Mouse (Mus musculus) hindbrain, embryonic 12.5 days (tissue): ENCODE results near the gene Tbx6. TPM values are rescaled to one million over a fixed set of nuclear protein-coding genes. Genes with fewer than 3 reads are reported as not detected.

Source experiments
- ATAC-seq: fragments of 200-750 bp; cut with Nextera tagmentation; 2 replicates; pipeline ENCODE4 v1.8.0; 2017; ENCODE audit warnings: moderate TSS enrichment; ENCODE audit not compliant: low FRiP score
- H3K27ac ChIP-seq: fragments of 300-500 bp; sonication (generic); 2 replicates; pipeline ENCODE4 v1.5.1; 2016; ENCODE audit warnings: mild to moderate bottlenecking
- H3K27me3 ChIP-seq: fragments of 300-500 bp; sonication (generic); 2 replicates; pipeline ENCODE4 v1.6.1; 2016; ENCODE audit warnings: mild to moderate bottlenecking
- H3K36me3 ChIP-seq: fragments of 300-500 bp; sonication (generic); 2 replicates; pipeline ENCODE4 v1.6.1; 2016; ENCODE audit warnings: mild to moderate bottlenecking
- H3K4me1 ChIP-seq: fragments of 300-500 bp; sonication (generic); 2 replicates; pipeline ENCODE4 v1.6.1; 2016
- H3K4me2 ChIP-seq: fragments of 300-500 bp; sonication (generic); replicated peaks from 2 replicates; pipeline ENCODE4 v1.6.1; 2016; ENCODE audit warnings: mild to moderate bottlenecking
- H3K4me3 ChIP-seq: fragments of 300-500 bp; sonication (generic); 2 replicates; pipeline ENCODE4 v1.5.1; 2016; ENCODE audit warnings: mild to moderate bottlenecking
- H3K9ac ChIP-seq: fragments of 300-500 bp; sonication (generic); 2 replicates; pipeline ENCODE4 v1.6.1; 2016; ENCODE audit warnings: mild to moderate bottlenecking, moderate library complexity
- H3K9me3 ChIP-seq: fragments of 300-500 bp; sonication (generic); replicated peaks from 2 replicates; pipeline ENCODE4 v1.6.1; 2016; ENCODE audit warnings: mild to moderate bottlenecking
- WGBS: fragments of 180-500 bp; shearing (Covaris S2); methylation state at CpG from one replicate; pipeline ENCODE4 v1.1.7; 2016; 5-methylcytosine and 5-hydroxymethylcytosine counted together
- polyA plus RNA-seq: library from polyadenylated mRNA; unstranded; fragments of >200 nt; fragmentation: Nextera tagmentation; extraction: Ambion mirVana; gene quantifications from 2 replicates; pipeline ENCODE4 v1.2.1, GENCODE M21; 2016

Gene Tbx6
- polyA plus RNA-seq, 1 experiment from 2014 or later = 1.1 TPM

DNA sequence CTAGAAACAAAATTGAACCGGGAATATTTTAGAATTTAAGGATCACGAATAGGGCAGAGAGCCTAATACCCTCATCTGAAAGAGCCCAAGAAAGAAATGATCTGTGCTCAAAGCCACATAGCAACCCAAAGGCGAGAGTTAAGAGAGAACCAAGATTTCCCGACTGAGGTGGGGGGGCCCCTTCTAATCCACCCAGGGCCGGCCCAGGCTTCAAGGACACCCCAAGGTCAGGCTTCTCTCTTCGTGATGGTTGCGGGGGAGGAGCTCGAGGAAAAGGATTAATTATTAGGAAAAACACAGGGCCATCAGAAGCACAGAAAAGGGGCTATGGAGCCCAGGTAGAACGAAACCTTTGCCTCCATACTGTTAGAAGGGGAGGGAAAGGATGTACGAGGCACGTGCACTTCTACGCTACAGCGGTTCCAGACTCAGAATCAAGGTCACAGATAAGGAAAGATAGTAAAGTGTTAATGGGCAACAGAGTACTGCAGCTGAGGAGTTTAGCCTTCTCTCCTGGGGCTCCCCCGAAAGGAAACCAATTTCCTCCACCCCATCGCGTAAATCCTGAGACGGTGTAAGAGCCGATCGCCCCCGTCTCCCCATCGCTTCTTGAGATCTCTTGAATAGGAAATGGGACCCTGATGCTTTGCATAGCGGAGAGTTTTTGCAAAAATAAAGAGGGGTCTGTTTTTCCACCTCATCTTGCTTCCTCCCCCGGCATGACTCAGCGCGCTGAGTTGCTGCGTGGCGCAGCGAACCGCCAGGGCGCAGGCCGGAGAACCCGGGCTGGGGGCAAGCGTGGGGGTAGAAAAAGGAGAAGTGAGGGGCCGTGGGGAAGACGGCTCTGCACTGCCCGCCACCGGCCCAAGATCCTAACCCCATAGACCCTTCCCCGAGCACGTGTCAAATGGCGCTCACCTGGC lies 17.1 kb downstream of the Tbx6 start:
- H3K4me1 ChIP-seq = peaks cover 41% of the 10 kb centered on the region
- no peaks in the 10 kb centered on the region for H3K27me3 ChIP-seq
- peak overlapping the region; percentile 82 for H3K4me2 ChIP-seq
- no peaks in the 10 kb centered on the region for H3K9me3 ChIP-seq
- H3K36me3 ChIP-seq = peaks cover 33% of the 10 kb centered on the region
- peak overlapping the region; percentile 92 for H3K9ac ChIP-seq
- peak overlapping the region; percentile 87 for H3K4me3 ChIP-seq
- H3K27ac ChIP-seq = peak overlapping the region; percentile 96
- ATAC-seq = 0 out of 2 replicates have a peak, but pooled peaks have one; percentile 1
- under 1% methylated on average over 40 of the region's 40 CpGs for WGBS

DNA sequence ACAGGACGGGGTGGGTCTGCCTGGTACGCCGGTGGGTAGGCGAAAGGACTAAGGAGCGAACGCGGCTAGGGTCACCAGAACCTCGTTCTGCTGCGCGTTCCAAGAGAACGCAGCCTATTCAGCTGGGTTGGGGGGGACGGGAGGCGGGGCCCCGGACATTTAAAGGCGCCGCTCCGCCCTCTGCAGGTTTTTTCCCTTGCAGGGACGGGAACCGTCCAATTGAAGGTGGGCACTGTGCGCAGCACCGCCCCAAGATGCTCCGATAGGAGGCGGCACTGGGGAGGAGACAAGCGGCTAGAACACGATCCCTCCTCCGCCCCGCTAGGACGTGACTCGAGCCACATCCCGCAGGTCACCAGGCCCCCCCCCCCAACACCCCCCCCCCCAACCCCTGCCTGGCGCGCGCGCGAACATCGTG lies 17.8 kb downstream of the Tbx6 start:
- peak overlapping the region; percentile 87 for H3K4me3 ChIP-seq
- no peaks in the 10 kb centered on the region for H3K9me3 ChIP-seq
- peak overlapping the region; percentile 96 for H3K27ac ChIP-seq
- WGBS = under 1% methylated on average over 30 of the region's 36 CpGs
- H3K4me2 ChIP-seq = peak overlapping the region; percentile 82
- peak overlapping the region; percentile 92 for H3K9ac ChIP-seq
- H3K4me1 ChIP-seq = peaks cover 41% of the 10 kb centered on the region
- peaks cover 36% of the 10 kb centered on the region for H3K36me3 ChIP-seq
- no peaks in the 10 kb centered on the region for H3K27me3 ChIP-seq
- peak; percentile 96 for ATAC-seq

DNA sequence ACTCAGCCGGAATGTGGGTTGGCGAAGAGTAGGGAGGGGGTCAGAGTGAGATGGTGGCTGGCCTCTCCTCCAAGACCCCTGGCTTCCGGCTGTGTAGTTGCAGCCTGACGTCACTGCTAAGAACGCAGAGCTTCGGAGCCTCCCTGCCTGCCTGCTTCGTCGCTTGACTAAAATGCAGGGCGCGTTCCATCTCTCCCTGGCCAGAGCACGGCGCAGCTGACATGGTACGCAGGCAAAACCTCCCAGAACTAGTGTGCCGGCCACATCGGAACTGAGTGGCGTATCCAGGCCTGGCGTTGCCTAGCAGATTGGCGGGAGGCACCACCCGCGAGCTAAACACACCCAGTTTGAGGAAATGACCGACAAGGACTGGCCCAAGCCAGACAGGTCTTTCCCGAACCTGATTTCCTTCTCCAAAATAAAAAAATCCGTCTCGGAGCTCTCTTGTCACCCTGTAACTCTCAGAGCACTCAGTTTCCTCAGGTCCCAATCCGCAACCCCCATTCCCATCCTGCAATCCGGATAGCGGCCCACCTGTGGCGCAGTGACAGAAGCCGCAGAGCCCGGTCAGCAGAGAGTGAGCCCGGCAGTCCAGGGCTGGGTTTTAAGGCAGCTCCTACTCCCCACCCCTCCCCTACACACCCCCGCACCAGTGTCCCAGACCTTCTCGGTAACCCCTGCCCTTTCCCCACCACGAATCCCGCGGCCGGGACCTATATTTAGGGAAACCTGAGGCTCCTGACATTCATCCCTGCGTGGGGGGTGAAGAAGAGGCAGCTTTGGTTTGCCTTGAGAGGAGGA lies 18.4 kb downstream of the Tbx6 start:
- Histone ChIP-seq H3K4me3 (peak overlapping the region; percentile 87), H3K27me3 (no peaks in the 10 kb centered on the region), H3K9ac (peak overlapping the region; percentile 92), H3K9me3 (no peaks in the 10 kb centered on the region), H3K4me2 (peak overlapping the region; percentile 82), H3K36me3 (peaks cover 36% of the 10 kb centered on the region), H3K4me1 (peaks cover 41% of the 10 kb centered on the region), H3K27ac (peak overlapping the region; percentile 96)
- 2% methylated on average over 36 of the region's 38 CpGs for WGBS
- ATAC-seq = peak; percentile 93

DNA sequence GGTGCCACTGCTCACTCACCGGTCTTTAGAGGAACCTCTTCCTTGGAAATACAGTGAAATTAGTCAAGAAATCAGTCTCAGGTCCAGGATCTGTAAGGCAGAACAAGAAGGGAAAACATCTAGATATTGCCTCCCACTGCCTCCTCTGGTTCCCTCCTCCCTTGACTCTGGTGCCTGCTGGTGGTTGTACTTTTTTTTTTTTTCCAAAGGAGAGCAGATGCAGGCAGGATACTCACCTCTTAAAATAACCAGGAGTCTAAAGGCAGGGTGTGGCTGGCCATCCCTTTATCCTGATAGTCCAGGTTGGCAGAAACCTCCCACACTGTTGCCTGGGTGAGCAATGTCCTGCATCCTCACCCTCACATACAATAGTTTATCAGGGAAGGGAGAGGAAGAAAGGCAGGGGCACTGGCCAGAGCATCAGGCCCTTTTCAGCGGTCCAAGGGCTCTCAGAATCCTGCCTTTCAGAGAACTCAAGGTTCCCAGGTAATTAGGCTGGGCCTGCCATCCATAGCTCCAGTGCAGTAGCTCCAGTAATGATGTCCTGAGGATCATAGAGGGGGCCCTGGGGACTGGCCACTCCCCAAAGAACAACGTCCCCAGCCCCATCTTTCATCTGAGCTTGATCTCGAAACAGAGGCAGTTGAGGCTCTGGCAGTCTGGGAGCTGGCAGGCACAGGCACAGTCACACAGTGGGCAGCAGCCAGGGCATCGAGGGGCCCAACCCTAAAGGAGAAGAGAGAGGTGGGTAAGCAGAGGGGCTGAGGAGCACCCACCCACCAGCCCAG lies 19.2 kb downstream of the Tbx6 start:
- H3K27me3 ChIP-seq = no peaks in the 10 kb centered on the region
- peak overlapping the region; percentile 82 for H3K4me2 ChIP-seq
- no peak for ATAC-seq
- H3K36me3 ChIP-seq = peaks cover 28% of the 10 kb centered on the region
- 59% methylated on average over 5 of the region's 5 CpGs for WGBS
- peak overlapping the region; percentile 87 for H3K4me3 ChIP-seq
- peaks cover 41% of the 10 kb centered on the region for H3K4me1 ChIP-seq
- H3K9ac ChIP-seq = peak overlapping the region; percentile 92
- peak overlapping the region; percentile 96 for H3K27ac ChIP-seq
- H3K9me3 ChIP-seq = no peaks in the 10 kb centered on the region

DNA sequence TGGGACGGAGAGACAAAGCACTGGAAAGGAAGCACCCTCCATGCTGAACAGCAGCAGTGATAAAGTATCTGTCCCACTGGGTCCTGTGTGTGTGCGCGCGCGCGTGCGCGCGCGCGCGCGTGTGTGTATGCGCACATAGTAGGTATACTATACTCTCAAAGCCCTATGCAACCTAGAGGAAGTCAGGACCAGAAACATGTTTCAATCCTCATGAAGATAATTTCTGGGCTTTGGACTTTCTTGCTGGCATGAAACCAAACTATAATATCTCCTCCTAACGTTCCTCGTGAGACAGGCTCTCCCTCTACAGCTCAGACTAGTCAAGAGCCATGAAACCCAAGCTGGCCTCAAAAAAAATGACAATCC lies 19.8 kb downstream of the Tbx6 start:
- 95% methylated on average over 16 of the region's 16 CpGs for WGBS
- no peak overlapping the region for H3K4me2 ChIP-seq
- H3K27ac ChIP-seq = no peak overlapping the region
- no peak for ATAC-seq
- no peak overlapping the region for H3K9ac ChIP-seq
- no peak overlapping the region for H3K4me3 ChIP-seq
- H3K9me3 ChIP-seq = no peaks in the 10 kb centered on the region
- H3K27me3 ChIP-seq = no peaks in the 10 kb centered on the region
- H3K4me1 ChIP-seq = peaks cover 35% of the 10 kb centered on the region
- H3K36me3 ChIP-seq = peaks cover 23% of the 10 kb centered on the region

DNA sequence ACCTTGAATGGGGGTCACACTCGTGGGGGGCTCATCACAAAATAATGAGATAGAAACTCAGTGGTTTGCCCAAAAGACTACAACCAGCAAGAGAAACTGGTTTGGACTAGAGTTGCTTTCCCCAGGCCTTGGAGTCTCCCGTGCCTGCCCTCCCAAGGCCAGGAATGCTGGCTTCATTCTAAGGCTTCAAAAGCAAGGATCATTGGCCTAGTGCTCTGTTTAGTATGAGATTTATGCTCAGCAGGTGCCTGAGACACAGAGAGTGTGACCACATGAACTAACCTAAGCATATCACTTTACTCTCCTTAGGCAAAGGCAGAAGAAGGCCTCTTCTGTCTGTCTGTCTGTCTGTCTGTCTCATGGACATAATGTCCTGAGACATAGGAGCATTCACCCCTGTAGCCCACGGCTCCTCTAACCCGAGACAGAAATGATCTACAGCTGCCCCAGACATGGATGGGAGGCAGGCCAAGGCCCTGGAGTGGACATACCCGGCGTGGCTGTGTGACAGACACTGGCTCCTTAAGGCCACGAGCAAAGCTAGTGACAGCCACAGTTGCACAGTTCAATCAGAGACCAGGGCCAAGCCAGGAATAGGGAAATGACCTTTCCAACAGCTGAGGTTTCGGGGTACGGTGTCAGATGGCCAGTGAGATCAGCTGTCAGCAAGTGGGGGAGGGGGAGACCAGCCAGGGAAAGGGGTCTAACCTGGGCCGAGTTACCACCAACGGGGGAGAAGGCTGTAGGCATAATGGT lies 21.0 kb downstream of the Tbx6 start:
- peaks cover 23% of the 10 kb centered on the region for H3K4me1 ChIP-seq
- H3K27ac ChIP-seq = no peak overlapping the region
- H3K4me3 ChIP-seq = no peak overlapping the region
- ATAC-seq = no peak
- H3K9ac ChIP-seq = no peak overlapping the region
- H3K9me3 ChIP-seq = no peaks in the 10 kb centered on the region
- H3K27me3 ChIP-seq = no peaks in the 10 kb centered on the region
- H3K36me3 ChIP-seq = peaks cover 12% of the 10 kb centered on the region
- no peak overlapping the region for H3K4me2 ChIP-seq
- 87% methylated on average over 11 of the region's 11 CpGs for WGBS

DNA sequence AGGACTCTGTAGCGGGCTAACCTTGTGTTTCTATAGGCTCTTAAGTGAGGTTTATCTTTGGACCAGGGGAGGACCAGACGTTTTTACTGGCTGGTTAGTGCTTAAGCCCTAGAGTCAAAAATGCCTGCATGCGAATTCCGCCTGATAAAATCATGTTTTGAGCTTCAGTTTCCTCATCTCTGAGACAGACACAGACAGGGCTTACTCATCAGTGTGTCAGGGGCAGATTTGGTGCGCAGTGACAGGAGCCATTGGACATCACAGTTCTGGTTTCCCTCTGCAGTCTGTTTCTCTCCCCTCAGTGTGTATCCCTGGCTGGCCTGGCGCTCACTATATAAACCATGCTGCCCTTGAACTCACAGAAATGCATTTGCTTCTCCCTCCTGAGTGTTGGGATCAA lies 21.9 kb downstream of the Tbx6 start:
- H3K4me3 ChIP-seq = no peak overlapping the region
- peaks cover 10% of the 10 kb centered on the region; the same call in 1 of the 2 replicates for H3K36me3 ChIP-seq
- peaks cover 22% of the 10 kb centered on the region for H3K4me1 ChIP-seq
- H3K9ac ChIP-seq = no peak overlapping the region
- H3K9me3 ChIP-seq = no peaks in the 10 kb centered on the region
- no peak overlapping the region for H3K27ac ChIP-seq
- no peak overlapping the region for H3K4me2 ChIP-seq
- H3K27me3 ChIP-seq = no peaks in the 10 kb centered on the region
- ATAC-seq = no peak
- 91% methylated on average over 6 of the region's 6 CpGs for whole genome bisulfite sequencing

DNA sequence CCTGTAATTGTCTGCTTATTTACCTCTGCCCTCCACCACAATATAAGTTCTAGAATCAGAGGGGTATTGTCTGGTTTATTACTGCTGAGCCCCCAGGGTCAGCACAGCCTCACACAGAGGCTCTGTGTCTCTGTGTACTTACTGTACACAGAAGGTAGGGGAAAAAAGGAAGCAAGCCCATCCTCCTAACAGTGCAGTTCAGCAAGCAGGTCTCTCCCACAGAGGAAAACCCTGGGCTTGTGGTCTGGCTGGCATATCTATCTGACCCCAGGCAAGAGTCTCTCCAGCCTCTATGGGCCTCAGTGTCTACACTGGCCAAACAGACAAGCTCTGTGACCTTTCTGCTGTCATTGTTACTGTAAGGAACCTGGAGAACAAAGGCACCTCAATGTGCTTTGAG lies 22.5 kb downstream of the Tbx6 start:
- H3K36me3 ChIP-seq = peaks cover 10% of the 10 kb centered on the region; the same call in 1 of the 2 replicates
- no peaks in the 10 kb centered on the region for H3K9me3 ChIP-seq
- H3K4me2 ChIP-seq = no peak overlapping the region
- H3K9ac ChIP-seq = no peak overlapping the region
- peaks cover 25% of the 10 kb centered on the region for H3K4me1 ChIP-seq
- H3K27me3 ChIP-seq = no peaks in the 10 kb centered on the region
- H3K4me3 ChIP-seq = no peak overlapping the region
- no peak overlapping the region for H3K27ac ChIP-seq
- no peak for ATAC-seq

DNA sequence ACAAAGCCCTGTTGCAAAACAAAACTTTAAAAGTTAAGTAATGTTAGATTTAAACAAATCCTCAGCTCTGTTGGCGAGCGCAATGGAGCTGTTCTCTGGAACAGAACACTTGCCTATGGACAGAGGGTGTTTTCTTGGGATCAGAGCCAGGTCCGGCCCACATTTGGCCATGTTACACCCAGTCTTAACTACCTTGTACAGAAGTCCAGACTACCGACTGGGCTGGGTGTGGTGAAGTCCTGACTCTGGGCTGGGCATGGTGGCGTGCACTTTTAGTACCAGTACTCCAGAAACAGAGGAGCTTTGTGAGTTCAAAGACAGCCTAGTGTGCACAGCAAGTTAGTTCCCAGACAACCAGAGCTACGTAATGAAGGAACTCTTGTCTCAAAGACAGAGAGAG lies 25.7 kb downstream of the Tbx6 start:
- no peak for ATAC-seq
- no peak overlapping the region for H3K27ac ChIP-seq
- no peak overlapping the region for H3K9ac ChIP-seq
- H3K27me3 ChIP-seq = no peaks in the 10 kb centered on the region
- H3K4me2 ChIP-seq = no peak overlapping the region
- peaks cover 17% of the 10 kb centered on the region for H3K4me1 ChIP-seq
- H3K9me3 ChIP-seq = no peaks in the 10 kb centered on the region
- H3K4me3 ChIP-seq = no peak overlapping the region
- WGBS = 82% methylated on average over 6 of the region's 6 CpGs
- peaks cover 10% of the 10 kb centered on the region; the same call in 1 of the 2 replicates for H3K36me3 ChIP-seq

DNA sequence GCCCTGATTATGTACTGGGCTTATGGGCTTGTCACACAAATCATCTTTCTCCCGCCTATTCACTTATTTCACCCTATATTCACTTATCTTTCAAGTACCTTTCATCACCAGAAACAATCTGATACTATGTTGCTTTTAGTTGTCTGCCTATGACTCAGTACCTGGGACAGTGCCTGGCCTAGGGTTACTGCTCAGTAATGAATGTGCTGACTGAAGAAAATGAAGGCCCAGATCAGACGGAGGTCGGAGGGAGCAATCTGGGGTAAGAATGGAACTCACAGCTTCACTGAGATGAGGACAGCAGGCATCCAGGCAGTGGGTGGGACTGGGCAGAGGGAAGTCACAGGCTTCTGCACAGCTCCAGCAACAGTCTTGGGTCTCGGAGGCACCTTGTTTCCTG lies 26.1 kb downstream of the Tbx6 start:
- no peak for ATAC-seq
- H3K4me3 ChIP-seq = peak overlapping the region; percentile 64; the same call in 1 of the 2 replicates
- H3K4me1 ChIP-seq = peaks cover 17% of the 10 kb centered on the region
- peaks cover 10% of the 10 kb centered on the region; the same call in 1 of the 2 replicates for H3K36me3 ChIP-seq
- H3K4me2 ChIP-seq = peak overlapping the region; percentile 91
- H3K27ac ChIP-seq = no peak overlapping the region
- peak overlapping the region; percentile 83; the same call in 1 of the 2 replicates for H3K9ac ChIP-seq
- 70% methylated on average over 4 of the region's 4 CpGs for WGBS
- no peaks in the 10 kb centered on the region for H3K27me3 ChIP-seq
- no peaks in the 10 kb centered on the region for H3K9me3 ChIP-seq

DNA sequence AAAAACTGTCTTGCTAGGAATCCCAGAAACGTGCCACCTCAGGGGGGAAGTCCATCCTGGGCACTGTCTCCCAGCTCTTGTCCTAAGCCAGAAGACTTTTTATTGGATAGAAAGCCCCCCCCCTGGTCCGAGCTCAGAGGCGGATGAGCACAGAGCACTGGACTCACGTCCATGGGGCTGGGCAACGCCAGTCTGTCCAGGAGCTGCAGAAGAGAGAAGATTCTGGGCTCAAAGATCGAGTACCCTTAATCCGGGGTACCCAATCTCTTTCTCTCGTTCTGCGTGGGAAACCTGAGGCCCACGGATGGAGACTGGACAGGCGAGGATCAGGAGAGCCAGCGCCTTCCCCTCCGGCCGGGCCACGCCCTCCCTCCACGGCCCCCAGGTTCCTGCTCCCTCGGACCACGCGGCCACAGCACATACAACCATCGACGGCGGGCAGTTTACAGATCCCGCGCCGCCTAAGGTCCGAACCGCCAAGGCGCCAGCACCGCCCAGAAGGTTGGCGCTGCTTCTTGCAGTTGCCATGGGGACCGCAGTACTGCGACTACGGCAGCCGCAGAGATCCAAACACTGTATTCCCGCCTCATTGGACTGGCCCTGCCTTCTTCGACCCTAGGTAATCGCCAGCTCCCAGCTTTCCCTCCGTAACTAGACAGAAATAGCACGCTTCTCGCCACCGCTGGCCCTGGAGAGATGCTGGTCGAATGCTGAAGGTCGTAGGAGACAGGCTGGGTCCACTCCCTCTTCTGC lies 27.6 kb downstream of the Tbx6 start:
- H3K4me1 ChIP-seq = peaks cover 17% of the 10 kb centered on the region
- peak overlapping the region; percentile 91 for H3K4me2 ChIP-seq
- H3K9me3 ChIP-seq = no peaks in the 10 kb centered on the region
- H3K27ac ChIP-seq = peak overlapping the region; percentile 77
- under 1% methylated on average over 43 of the region's 43 CpGs for whole genome bisulfite sequencing
- H3K36me3 ChIP-seq = peaks cover 4% of the 10 kb centered on the region; the same call in 1 of the 2 replicates
- peak overlapping the region; percentile 64 for H3K4me3 ChIP-seq
- H3K9ac ChIP-seq = peak overlapping the region; percentile 83
- ATAC-seq = peak; percentile 90
- no peaks in the 10 kb centered on the region for H3K27me3 ChIP-seq
